Comparison of ENCODE assay signal across 12 mouse cellular contexts in the genomic region with DNA sequence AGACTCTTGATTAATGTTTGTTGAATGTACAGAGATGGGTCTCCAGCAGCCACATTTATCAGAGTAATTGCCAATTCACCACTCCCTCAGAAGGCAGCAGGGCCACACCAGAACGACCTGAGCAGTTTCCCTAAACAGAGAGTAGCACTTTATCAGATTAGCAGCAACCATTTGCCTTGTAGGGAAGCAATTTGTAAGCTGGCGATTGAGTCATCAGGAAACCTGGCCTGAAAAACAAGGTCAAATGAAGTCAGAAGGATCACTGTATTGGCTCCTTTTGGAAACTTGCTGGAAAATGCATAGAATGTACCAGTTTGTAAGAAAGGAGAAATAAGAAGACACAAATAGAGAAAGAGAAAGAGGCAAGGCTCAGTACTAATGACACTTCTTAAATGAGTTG.
"Had no signal": no experiment of that assay in that cellular context is flagged by ENCODE, and none has a peak within 500 bp of the region (broad histone marks: within the 10 kb centered on the region; RNA-seq: fewer than 3 reads in every experiment).

No protein-coding gene starts in this region.

- DNase-seq: kidney, postnatal 10 days; kidney, postnatal 36 days; liver; liver, embryonic 13.5 days; lung, adult 2 months; lung, postnatal 14 days; lung, postnatal 4 days; midbrain, embryonic 14.5 days; retina, postnatal 1 day; right cerebral cortex, postnatal 25 days; spleen, adult 18-20 months; thymus, postnatal 25 days had no signal
